Mouse (Mus musculus): ENCODE measurements at regions not wholly inside any gene's neighbourhood (a gene's known extent, or its start where the extent isn't known, plus 50 kb on each side); places are given as distances from the start of the nearest gene placed in this dataset.
A peak's percentile ranks its signal among the peaks of the same experiment; 100 is the strongest.

DNA sequence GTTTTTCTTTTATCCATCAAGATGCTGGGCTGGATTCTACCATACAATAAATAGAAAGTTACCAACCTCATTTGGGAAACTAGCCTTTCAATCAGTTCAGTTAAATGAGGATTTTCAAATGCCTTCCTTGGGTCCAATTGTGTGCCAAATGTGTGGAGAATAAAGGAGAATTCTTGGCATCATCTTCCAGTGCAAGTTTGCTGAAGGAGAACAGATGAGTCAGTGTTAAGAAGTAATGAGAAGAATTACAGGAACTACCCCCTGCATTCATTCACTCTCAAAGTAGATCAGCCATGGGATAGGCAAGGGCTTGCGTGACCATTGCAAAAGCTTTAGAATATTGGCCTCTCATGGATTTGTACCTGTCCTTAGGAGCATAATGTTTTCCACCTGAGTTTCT is 193.4 kb upstream of the Man1a start:
- H3K4me3 ChIP-seq: no peak overlapping the region
- H3K27ac ChIP-seq: no peak overlapping the region
- DNase-seq (ENCODE audit: low spot score in 2 of 2): peak in 1 of 2 experiments; percentile 3
- TF ChIP-seq CTCF (conservative IDR thresholded peaks at IDR 0.05): no peak

DNA sequence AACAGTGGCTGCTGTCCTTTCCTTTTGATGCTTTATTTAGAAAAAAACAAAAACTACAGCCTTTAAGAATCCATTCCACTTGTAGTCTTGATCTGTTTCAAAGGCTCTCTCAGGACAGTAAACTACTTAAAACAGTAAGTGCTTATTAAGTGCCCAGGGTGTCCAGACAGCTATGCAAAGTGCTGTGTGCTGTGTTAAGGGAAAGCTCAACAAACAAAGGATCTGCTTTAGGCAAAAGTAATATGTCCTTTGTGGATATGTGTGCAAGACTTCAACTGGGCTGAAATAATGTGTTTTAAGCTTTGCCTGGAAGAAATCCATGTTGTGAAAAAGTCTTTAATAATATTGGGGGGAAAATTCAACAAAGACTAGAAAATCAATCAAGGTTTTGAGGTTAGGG is 192.9 kb upstream of the Man1a start:
- no peak for TF ChIP-seq CTCF (conservative IDR thresholded peaks at IDR 0.05)
- no peak overlapping the region for H3K4me3 ChIP-seq
- H3K27ac ChIP-seq: no peak overlapping the region
- no peak for DNase-seq (ENCODE audit: low spot score in 2 of 2)

DNA sequence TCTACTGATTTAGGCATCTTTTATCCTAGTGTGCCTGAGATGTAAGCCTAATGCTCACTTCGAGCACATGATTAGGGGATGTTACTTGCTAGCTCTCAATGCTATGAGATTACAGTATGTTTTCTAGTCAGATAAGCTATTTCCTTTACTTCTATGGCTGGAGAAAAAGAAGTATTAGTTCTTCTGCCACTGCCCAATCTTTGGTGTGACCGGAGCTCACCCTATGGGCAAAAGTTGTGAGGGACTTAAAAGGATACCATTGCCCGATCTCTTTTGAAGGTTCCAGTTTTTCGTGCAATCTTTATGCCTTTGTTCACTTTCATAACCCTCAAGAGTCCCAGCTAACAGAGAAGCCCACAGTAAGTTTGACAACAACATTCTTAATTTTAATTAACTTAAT is 190.2 kb upstream of the Man1a start:
- no peak for TF ChIP-seq CTCF (conservative IDR thresholded peaks at IDR 0.05)
- no peak overlapping the region for H3K27ac ChIP-seq
- no peak for DNase-seq (ENCODE audit: low spot score in 2 of 2)
- no peak overlapping the region for H3K4me3 ChIP-seq

DNA sequence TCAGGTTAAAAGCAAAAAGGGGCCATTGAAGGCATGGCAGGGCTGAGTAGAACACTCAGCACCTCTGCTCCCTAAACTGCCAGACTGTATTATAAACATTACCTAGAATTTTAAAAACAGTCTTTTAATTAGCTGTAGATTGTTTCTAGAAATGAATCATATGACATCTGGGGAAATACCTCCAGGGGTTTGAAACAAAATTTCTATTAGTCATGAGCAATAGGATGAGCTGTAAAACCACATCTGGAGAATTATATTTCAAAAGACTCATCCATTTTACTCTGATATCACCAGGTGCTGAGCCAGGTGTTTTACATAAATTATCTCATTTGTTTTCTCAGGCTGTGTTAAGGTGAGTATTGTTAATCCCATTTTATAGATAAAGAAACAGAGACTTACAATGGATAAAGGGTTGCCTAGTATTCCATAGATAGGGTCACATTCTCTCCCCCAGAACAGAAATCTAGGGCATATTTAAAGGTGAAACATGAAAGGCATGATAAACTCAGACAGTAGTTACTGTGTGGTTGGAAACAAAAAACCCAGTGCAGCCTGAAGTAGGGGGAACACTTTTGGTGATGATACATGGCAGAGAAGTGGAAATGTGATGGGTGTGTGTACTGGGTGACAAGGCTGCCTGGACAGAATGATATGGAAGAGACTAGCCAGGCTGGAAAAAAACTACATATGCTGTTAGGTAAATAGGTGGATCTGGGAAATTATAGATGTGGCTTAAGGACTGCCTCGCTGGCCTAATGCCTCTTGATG is 178.6 kb upstream of the Man1a start:
- no peak for DNase-seq (ENCODE audit: low spot score in 2 of 2)
- Histone ChIP-seq H3K27ac (no peak overlapping the region), H3K4me3 (no peak overlapping the region)
- no peak for TF ChIP-seq CTCF (conservative IDR thresholded peaks at IDR 0.05)

DNA sequence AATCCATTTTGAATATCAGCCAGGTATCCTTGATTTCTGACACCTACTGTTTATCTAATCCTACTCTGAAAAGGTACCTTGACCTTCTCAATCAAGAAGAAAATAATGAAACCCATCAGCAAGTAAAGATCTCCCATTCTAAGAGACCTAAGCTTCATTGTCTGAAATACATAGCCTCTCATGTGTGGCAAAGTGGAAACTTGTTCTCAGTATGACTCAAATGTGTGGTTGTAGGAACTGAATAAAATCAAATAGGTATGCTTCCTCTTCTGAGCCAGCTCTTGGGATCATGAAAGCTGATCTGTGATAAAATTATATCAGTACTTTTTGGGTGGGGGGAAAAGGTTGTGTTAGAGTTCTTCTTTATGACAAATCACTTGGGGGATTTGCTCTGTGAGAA is 168.6 kb upstream of the Man1a start:
- no peak for TF ChIP-seq CTCF (conservative IDR thresholded peaks at IDR 0.05)
- no peak for DNase-seq (ENCODE audit: low spot score in 2 of 2)
- Histone ChIP-seq H3K27ac (no peak overlapping the region), H3K4me3 (no peak overlapping the region)

DNA sequence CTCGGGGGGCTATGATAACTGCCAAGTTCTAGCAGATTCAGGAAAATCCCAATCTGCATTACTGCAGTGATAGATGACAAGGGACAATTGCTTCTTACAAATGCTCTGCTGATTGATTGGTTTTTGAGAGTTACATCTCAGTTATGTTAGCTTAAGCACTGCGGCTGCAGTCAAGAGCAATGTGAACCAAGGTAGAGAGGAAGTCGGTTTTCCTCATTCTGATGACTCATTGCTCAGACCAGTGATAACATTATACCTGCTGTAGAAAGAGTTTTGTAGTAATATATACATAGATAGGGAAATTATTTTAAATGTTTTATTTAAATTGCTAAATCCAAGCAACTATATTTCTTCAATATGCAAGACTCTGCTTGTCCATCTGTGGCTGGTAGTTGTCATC is 126.0 kb upstream of the Man1a start:
- TF ChIP-seq CTCF (conservative IDR thresholded peaks at IDR 0.05): no peak
- DNase-seq (ENCODE audit: low spot score in 2 of 2): no peak
- H3K27ac ChIP-seq: no peak overlapping the region
- no peak overlapping the region for H3K4me3 ChIP-seq

DNA sequence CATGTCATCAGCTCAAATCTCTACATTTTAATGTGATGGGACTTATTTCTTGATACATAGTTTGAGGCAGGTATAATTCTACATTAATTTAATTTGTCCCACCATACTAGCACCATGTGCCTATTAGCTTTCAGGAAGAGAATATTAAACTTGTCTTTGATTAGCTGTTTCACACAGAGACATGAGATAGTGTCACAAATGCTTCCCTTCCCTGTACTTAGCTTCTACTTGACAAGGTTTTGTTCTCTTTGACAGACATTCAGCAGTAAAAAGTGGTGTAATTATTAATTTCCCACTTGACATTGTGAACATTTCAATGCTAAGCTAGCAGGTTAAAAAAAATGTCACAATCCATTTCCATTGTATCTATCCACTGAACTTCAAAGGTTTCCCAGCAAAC is 125.3 kb upstream of the Man1a start:
- no peak overlapping the region for H3K4me3 ChIP-seq
- no peak for DNase-seq (ENCODE audit: low spot score in 2 of 2)
- TF ChIP-seq CTCF (conservative IDR thresholded peaks at IDR 0.05): no peak
- H3K27ac ChIP-seq: no peak overlapping the region

DNA sequence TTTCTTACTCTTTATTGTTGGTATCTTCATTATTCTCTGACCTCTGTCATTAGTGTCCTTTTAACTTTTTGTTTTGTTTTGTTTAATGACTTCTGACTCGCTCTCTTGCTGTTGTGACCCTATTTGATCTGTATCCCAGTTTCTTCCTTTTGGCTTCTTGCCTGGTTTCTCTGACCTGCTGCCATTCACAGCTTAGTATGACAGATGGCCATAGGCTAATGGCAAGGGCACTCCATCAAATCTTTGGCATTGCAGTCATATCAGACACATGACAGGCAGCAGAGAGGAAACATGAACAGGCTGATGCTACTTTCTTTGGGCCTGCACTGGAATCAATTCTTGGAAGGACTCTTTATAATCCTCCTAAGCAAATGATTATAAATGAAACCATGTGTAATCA is 106.3 kb upstream of the Man1a start:
- H3K27ac ChIP-seq: no peak overlapping the region
- TF ChIP-seq CTCF (conservative IDR thresholded peaks at IDR 0.05): no peak
- DNase-seq (ENCODE audit: low spot score in 2 of 2): no peak
- H3K4me3 ChIP-seq: no peak overlapping the region

DNA sequence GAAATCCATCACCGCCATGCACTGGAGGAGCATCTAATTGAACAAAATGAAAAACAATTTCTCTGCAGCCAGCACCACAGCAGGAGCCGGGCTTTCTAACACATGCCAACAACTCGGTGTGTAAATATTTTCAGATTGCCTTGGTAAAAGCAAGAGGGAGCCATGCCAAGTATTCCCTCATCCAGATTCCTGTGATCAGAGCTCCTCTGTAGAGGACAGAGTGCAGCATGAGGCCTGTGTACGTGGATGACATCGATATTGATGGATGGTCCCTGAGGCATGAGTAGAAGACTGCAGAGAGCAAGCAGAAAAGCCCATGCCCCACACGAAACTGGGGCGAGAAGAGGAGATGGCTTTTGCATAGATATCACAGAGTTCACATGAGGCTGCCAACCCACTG is 92.9 kb upstream of the Man1a start:
- no peak for TF ChIP-seq CTCF (conservative IDR thresholded peaks at IDR 0.05)
- Histone ChIP-seq H3K27ac (no peak overlapping the region), H3K4me3 (no peak overlapping the region)
- DNase-seq (ENCODE audit: low spot score in 2 of 2): peak; percentile 25 to 32

DNA sequence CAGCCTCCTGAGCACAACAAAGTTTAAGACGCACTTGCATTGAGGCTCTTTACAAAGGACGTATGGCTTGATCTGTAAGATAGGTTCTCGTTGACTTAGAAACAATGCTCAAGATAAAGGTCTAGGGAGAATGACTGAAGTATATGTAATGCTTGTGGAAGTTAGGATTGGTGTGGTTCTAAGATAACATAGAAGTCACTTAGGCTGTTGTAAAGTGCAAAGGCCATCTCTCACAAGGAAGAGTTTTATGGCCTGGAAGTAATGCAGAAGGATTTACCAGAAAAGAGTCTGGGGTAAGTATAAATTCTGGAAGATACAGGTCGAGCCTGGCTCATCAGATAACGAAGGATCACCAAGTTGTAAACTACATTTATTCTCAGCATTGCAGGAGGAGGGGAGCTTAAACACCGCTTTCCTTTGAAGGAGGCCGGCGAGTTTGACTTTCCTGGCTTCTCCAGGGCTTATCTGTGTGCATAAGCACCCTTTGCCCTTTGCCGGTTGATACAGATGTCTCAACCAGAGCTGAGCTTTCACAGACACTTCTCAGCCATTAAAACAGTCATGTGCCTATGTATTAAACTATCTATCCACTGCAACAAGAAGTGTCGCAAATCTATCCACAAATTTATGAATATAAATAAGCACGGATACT is 84.8 kb upstream of the Man1a start:
- no peak for DNase-seq (ENCODE audit: low spot score in 2 of 2)
- Histone ChIP-seq H3K27ac (no peak overlapping the region), H3K4me3 (no peak overlapping the region)
- no peak for TF ChIP-seq CTCF (conservative IDR thresholded peaks at IDR 0.05)

DNA sequence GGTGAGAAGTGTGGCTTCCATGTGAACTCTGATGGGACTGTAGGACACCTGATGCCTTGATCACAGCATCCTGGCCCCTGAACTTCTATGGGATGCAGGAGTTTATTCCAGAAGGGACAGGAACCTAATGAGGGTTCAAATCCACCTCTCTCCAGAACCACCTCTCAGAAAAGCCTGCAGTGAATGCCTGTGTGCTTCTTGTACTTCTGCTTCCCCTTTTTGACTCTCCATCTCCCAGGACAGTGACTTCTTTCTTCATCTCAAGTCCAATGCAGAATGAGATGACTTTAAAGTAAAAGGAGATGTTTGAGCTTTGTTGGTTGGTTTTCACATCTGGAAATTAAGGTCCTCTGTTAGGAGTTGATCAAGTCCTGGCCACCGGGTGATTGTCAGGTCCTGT is 77.5 kb upstream of the Man1a start:
- no peak for DNase-seq (ENCODE audit: low spot score in 2 of 2)
- TF ChIP-seq CTCF (conservative IDR thresholded peaks at IDR 0.05): no peak
- no peak overlapping the region for H3K4me3 ChIP-seq
- H3K27ac ChIP-seq: no peak overlapping the region

DNA sequence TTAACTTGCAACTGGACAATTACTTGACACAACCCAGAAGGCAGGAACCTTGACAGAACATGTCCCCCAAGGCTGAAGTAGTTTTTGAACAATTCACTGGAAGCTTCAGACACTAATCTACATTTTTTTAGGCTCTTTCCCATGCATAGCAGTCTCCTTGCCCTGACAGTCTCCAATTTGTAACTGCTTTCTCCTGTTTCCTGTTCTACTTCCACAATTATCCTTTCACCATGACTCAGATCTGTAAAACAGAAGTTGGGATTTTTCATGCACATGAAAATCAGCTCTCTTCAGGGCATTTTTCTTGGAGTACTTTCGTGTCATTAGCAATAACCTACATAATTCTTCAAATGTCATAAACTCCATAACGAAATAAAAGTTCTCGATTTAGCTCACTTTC is 56.2 kb upstream of the Man1a start:
- Histone ChIP-seq H3K27ac (no peak overlapping the region), H3K4me3 (no peak overlapping the region)
- TF ChIP-seq CTCF (conservative IDR thresholded peaks at IDR 0.05): no peak
- DNase-seq (ENCODE audit: low spot score in 2 of 2): no peak
